Mouse (Mus musculus): ENCODE data around the gene Ptprg.
A peak's percentile ranks its signal among the peaks of the same experiment; 100 is the strongest.
"Not testable (repeated sequence)": the region's sequence is repeated elsewhere in the genome, so short reads cannot be mapped to it uniquely, and the experiment has no call there.

Gene Ptprg

DNA sequence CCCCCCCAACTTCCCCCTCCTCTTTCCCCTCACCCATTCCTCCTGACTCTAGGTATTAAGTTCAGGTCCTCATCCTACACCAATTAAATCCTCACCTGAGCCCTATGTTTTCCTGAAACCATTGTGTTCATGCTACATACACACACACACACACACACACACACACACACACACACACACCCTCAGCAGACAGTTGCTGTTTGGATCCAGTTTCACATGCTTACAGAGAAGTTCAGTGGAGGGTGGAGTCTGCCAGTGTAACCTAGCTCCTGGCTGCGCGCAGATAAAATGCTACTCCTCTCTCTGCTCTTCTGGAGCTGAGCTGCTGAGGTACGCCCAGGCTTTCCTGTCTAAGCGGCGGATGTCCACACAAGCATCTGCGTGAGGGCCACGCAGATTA, 209.7 kb downstream of the Ptprg start:
- no peak for DNase-seq

DNA sequence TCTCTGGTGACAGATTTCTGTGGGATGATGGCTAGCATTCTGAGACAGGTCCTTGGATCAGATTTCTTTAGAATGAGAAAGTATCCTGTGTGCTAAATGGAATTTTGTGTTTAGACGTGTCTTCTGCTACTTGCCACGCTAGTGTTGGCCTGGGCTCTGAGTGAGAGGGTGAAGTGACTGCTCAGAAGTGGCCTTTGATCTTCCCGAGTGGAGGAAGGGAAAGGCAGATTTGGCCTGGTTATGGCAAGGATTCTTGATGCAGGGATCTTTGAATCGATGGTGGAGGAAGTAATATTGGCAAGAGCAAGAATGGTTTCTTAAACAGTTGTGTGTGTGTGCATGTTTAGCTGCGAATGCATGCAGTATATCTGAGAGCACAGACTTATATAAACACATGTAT, 219.4 kb downstream of the Ptprg start:
- DNase-seq: no peak

DNA sequence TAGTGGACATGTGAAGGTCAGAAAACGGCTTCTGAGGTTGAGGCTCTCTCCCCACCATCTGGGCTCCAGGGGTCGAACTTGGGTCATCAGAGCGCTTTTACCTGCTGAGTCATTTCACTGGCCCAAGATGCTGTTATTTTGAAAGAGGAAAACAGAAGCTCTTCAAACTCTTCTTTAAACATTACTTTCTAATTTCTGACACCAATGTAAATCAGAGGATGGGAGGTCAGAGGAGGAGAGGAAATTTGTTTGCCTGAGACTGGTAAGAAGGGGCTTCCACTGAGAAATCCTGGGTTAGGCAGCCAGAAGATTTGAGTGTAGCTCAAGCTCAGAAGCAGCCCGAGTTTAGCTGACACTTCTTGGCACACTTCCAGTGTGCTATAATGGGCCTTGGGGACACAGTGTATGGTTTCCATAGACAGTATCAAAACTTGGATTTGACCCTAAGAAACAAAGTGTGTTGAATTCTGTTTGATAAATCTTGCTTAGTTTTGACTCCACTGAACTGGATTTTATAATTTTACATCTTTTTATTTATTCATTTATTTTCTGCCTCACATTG, 221.2 kb downstream of the Ptprg start:
- DNase-seq: no peak

DNA sequence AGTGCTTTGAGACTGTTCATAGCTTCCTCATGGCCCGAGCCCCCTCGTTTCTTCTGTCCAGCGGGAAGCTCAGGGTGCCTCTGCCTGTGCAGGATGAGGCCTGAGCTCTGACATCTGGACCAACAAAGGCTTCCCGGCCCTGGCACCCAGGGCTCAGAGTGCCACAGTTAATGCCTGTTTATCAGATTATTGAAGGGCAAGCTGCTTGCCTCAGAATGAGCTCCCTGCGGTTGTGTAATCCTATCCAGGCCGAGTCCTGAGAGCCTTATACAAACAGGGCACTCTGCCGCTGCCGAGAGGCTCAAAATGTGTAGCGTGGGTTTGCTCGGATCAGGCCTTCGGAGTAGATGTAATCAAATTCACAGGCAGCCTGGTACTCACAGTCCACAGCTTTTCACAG, 221.9 kb downstream of the Ptprg start:
- peak; percentile 58 for DNase-seq

DNA sequence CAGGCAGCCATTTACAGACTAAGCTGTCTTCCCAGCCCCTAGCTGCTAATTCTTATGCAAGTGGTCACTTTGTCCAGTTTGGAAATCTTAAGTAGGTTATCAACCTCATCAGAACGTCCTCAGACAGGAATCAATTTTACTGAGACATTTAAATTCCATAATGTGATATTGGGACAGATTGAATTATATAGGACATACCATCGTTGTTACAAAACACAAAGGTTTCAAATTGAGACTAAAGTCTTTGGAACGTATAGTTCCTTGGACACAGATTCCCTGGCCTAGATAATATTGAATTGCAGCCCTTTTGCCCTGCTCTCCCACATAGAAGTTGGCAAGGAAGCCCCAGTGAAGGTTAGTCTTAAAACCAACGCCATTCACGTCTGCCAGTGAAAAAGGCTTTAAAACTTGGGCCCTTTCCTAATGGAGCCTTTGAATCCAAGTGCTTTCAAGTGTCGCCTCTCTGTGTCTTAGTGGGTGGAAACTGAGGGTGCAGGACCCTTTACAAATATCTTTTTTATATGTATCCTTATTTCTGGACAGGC, 222.7 kb downstream of the Ptprg start:
- DNase-seq: no peak

DNA sequence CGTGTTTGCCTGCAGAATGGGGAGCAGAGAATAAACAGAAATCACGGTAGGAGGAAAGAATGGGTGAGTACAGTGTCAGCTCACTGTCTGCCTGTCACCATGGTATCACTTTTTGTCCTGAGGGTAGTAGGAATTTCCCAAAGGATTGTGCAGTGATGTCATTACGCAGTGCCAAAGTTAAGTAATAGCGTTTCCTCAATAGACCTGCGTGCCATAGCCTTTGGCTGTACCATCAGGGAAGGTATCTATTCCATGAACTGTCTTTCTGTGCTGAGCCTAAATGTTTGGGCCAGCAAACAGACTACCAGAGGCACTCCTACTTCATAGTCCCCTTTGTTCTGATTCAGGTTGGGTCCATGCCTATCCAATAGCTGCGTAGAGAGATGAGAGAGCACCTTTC, 223.2 kb downstream of the Ptprg start:
- no peak for DNase-seq

DNA sequence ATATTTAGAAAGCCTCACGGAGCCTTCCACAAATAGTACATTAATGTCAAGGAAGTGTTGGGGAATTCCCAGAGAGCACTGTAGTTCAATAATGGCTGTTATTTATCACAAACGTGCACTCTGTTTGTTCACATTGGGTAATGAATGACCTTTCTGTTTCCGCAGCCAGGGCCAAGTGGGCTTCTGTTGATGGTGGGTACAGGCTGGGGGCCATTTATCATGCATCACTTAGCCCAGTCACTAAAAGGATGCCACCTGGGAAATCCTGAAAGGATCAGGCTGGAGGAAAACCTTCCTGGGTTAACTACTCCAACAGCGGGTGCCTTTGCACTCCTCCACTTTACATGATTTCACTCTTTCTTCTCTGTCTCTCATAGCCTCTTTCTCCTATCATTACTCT, 237.9 kb downstream of the Ptprg start:
- DNase-seq: no peak

DNA sequence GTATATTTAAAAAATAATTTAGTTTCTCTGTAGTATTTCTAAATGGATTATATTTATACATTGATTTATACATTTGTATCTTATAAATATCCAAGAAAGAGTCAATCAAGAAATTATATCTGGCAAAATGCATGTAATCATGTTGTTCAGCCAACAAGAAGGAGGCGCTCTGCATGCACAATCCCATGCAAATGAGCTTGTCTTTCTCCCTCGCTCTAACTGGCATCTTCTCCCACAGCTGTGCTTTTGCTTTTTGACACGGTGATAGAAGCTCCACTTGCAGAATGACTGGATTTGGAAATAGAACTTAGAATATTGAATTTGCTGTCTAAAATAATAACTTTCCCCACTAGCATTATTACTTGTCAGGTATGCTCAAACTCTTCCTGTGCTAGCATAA, 240.5 kb downstream of the Ptprg start:
- DNase-seq: no peak

DNA sequence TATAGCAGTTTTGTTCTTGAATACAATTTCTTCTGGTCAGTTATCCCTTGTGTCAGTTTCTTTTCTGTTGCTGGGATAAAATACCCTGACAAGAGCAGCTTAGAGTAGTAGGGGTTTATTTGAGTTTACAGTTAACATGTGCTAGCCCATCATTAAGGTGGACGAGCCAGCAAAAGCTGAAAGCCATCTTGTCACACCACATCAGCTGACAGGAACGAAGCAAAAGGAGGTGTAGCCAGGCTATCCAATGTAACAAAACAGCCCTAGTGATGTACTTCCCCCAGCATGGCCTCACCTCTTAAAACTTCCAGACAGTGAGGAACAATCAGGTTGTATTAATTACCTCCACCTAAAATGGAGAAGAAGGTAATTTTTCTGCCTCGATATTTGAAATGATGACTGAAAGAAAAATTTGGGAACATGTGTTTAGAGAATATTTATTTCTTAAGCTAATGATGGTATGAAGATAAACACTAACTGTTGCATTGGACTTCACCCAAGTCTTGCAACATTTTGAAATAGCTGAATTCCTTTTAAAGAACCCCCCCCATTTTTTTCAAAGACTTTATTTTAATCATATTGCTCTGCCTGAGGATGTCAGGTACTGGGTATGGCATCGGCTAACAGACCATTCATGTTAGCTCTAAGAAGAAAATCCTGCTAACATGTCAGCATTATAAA, 249.2 kb downstream of the Ptprg start:
- DNase-seq: peak; percentile 39

DNA sequence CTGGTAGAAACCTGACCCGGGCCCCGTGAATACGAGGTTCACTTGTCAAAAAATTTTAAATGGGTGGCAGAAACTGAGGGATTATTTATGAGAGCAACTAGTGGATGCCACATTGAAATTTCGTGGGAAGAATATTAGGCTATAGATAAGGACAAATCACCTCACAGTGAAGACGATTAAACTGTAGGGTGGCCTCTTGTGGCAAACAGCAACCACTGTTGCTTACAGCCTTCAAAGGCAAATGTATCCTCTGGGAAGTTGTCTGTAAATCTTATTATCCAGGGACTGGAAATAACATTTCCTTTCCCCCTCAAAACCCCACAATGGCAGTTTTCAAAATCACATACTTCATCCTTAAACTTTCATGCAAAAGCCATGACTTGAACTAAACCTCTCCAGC, 253.3 kb downstream of the Ptprg start:
- DNase-seq: no peak

DNA sequence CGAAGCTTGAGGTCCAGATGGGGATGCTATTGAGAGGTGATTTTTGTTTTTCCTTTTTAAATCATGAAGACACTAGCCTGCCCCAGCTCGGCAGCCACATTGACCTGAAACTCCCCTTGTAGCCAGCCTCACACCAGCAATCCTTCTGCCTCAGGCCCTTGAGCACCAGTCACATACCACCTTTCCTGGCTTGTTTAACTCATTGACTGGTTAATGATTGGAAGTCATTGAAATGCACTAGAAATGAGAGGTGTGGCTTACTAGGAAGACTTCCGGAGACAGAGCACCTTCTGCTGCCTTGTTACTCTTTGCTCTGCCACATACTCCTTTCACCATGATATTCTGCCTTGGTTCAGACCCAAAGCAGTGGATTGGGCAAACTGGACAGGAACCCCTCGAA, 254.1 kb downstream of the Ptprg start:
- DNase-seq: no peak

DNA sequence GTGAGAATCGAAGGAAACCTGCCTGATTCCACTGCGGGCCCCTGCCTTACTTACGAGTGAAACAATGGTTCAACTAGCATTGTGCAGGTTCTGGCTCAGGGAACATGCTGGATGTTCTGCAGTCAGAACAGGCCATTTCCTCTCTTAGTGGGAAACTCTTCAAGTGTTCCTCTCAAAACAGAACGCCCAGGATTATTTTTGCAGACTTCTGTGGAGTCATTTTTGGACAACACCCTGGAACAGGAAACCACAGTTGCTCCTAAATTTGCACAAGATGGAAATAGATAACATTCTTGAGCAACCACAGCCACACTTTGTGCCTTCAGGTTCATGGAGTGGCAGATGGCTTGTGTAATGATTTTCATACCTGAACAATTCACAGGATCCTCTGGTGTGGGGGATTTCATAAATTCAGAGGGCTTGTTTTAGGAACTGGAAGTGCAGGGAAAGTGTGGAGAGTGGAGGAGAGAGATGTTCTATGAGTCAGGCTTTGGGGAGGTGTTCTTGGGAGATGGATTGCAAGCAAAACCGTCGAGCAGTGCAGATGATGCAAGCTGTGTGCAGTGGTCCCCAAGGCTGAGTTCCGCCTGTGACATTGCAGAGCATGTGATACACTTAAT, 257.9 kb downstream of the Ptprg start:
- DNase-seq: peak; percentile 28

DNA sequence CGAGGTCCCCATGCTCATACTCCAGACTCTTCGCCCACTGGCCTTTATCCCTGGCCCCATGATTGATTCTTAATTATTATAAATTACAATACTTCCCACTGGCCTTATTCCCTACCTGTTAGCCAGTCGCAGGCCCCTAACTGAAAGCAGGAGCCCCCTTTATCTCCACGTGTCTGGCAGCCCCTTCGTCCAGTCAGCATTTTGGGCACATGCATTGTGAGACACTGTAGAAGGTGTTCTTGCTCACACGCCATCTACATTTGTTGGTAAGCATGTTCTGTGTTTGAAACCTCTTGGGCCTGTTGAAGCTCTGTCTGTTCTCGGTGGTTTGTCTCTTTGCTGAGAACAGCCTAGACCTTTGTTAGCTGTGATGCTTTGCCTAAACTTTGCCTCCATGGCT, 259.0 kb downstream of the Ptprg start:
- DNase-seq: no peak

DNA sequence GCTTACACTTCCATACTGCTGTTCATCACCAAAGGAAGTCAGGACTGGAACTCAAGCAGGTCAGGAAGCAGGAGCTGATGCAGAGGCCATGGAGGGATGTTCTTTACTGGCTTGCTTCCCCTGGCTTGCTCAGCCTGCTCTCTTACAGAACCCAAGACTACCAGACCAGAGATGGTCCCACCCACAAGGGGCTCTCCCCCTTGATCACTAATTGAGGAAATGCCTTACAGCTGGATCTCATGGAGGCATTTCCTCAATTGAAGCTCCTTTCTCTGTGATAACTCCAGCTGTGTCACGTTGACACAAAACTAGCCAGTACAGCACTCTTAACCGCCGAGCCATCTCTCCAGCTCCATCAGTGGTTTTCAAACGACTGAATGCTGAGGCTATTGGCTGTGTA, 261.5 kb downstream of the Ptprg start:
- not testable (repeated sequence) for DNase-seq

DNA sequence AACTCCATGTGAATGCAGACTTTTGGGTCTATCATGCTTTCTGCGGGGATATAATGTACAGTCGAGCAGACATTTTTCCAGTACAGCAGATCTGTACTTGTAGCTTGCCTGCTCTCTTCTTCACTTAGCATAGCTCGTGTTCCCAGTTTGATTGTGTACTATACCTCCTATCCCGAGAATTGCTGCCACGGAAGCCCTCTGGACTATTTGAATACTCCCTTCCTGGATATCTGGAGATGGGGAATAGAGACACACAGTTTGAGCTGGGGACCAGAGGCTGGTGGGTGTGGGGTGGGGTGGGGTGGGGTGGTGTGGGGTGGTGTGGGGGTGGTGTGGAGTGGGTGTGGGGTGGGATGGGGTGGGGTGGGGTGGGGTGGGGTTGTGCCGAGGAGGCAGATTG, 263.9 kb downstream of the Ptprg start:
- DNase-seq: no peak

DNA sequence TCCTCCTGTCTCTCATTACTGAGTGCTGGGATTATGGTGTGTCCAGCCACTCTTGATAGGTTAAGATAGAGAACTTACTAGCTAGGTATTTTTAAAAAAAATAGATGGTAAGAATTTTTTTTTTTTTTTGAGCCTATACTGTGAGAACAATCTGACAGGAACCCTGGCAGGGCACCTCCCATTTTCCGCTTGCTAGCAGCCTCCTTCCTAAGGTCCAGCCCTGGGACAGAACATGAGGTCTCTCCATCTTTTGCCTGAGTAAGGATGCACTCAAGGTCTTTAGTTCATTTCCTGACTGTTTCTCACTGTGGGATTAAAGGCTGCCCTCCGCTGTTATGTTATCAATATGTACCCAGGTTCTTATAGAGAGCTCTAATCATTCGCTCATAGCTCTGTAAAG, 264.7 kb downstream of the Ptprg start:
- DNase-seq: no peak

DNA sequence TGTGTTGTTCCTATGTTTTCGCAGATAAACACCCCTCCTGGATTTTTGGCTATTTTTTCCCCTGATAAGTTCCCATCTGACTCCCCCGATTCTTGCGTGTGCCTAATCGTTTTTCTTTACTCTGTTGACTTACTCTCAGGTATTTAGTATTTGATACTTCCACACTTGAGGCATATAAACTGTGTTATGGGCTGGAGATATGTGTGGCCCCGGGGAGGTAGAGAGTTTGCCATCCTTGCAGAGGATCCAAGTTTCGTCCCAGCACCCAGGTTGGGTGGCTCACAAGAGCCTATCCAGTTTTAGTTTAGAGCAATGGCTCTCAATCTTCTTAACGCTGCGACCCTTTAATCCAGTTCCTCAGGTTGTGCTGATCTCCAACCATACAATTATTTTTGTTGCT, 265.4 kb downstream of the Ptprg start:
- no peak for DNase-seq

DNA sequence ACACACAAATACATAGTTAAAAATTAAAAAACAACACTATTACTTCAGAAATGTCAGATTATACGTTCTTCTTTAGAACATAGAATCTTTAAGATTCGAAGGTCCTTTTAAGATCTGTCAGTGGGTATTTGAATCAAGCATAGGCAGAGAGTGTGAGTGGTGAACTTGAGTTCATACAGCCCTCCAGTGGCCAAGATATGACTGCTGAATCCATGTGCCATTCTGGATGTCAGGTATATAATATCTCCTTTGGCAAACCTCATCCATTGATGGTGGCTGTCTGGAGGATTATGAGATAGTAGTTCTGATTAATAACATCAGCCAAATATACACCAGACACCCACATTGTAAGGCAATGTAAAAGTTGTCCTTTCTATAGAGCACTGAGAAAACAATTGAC, 266.0 kb downstream of the Ptprg start:
- DNase-seq: no peak

DNA sequence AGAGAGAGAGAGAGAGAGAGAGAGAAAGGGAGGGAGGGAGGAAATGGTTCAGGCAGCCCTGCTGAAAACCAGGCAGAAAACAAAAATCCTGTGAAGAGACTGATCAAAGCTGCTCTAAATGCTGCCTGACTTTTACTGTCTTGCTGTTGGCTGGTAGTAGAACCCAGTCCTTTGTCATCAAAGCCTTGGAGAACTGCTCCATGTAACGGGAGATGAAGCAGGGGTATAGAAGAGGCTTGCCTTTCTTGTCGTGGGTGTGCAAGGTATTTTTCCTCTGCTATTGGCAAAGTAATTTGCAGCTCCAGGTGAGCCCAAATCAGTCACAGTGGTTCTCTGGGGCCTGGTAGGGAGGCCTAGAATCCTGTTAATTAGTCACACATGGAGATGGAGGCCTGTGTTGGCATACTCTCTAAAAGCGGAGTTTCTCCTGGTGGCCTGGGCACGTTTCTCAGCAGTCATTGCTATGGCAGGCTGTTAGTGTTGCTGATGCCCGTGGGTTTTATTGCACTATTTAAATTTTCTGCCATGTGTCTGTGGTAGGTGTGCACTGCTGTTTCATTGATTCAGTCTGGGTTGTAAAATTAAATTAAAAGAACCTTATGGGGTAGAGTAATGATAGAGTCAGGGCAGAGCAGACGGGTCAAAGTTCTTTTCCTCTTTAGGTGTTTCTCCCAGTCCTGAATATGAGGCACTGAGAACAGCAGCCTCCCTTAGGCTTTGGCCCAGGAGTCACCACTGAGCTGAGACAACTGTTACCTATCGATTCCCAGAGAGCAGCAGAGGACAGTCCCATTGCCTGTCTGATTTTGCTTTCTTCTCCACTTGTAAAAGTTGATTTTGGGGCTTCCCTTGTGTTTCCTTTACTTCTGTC, 269.7 kb downstream of the Ptprg start:
- DNase-seq: no peak

DNA sequence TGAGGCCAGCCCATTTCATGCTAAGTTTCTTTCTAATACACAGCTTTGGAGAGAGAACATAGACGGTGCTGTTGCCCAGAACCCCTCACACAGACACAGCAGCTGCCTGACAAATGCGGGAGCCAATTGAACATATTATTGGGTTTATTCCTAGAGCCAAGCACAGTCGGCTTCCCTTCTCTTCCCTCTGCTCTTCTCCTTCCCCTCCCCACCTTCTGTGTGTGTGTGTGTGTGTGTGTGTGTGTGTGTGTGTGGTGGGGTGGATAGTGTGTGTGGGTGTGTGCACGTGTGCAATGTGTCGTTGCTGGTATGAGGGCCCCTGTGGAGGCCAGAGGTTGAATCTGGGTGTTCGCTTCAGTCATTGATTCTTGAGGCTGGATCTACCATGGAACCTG, 270.4 kb downstream of the Ptprg start:
- DNase-seq: no peak

DNA sequence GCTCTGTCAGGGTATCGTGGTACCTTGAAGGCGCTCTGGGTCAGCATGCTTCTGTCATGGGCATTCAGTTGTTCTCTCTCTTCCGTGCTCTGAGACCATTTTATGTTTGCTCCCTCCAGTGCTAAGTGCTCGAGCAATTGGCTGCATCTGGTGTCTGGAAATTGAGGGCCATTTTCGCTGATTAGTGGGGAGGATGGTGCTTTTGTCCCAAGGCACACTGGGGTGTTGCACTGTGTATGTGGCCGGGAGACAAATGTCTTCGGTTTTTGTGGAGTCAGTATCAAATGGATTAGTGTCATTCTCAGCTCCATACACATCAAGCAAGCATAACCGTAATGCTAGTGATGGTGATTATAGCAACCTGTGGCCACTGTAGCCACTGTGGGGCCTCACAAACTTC, 271.6 kb downstream of the Ptprg start:
- DNase-seq: no peak

DNA sequence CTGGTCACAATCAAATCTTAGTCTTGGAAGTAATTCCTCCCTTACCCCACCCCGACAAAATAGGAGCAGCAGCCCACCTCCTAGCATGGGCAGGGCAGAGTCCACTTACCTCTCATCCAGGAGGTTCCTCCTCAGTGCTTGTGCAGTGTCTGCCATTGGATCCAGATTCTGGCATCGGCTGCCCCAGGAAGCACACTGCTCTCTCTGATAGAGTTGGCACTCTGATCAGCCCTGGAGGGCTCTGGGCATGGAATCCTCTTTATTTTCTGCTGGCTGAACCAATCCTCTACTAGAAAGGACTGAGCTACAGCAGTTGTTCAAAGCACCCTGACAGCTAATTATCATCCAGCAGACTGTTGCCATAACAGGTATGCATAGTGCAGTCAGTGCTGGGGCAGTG, 272.2 kb downstream of the Ptprg start:
- DNase-seq: no peak

DNA sequence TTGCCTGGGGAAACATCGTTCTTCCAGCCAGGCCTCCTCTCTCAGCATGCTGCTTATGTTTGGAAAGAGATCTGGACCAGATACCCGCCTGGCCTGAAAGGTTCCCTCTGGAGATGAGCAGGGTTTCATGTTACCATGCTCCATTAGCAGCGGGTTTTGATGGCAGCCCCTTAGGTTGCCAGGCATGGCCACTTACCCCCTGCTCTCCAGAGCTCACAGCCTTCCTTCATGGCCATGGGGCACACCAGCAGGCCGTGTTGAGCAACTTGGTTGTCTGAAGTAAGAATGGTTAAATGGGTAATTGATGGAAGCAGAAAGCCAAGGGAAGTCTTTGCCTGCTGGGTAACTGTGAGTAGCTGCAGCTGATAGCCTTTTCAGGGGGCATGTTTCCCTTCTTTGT, 274.8 kb downstream of the Ptprg start:
- no peak for DNase-seq

DNA sequence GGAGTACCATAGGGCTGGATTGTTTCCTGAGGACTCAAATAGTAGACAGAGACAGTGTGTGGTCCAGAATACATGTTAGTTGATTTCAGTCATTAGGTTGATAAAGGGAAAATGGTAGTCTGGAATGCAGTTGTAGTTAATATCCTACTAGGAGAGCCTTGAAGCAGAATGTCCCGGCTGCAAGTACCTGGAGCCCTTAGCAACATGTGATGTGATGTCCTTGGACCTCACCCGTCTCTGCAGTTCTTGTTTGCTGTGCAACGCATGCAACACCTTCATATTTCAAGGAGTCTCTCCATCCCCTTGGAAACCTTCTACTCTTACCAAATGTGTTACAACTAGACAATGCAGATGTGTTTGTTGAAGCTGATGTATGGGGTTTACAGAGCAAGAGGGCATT, 280.3 kb downstream of the Ptprg start:
- DNase-seq: no peak
